8 mouse cellular contexts compared by ENCODE assay signal in the genomic region with DNA sequence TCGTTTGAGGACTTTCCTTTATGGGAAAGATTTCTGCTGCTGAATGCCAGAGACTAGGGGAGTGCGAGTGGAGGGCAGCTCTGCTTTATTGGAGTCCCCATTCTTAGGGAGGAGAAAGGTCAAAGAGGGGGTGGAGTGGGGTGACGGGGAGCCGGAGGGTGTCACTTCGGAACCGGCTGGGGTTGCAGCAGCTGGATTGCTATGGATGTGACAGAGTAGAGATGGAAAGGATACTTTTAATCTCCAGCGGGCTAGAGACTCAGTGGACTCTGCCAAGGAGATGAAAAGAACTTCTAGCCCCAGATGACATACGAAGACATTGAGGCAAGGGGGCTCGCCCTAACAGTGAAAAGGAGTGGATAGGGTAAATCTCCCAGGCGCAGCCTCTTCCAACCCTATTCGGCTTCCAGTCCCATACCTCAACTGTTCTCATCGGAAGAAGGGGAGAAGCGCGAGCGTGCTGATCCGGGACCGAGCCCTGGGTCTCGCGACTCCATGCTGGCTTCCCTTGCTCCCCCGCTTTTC. TPM values are rescaled to one million over a fixed set of nuclear protein-coding genes. Genes with fewer than 3 reads are reported as not detected.
DNase-seq lines count a peak whose midpoint lies in the region; ATAC-seq lines count a peak whose summit lies in the region.

No protein-coding gene starts in this region.

- peaks cover 28% of the 10 kb centered on the region for H3K27me3 ChIP-seq in forebrain, embryonic 11.5 days (ENCODE audit: control insufficient read depth, insufficient read depth, low read length)
- peaks cover 16% of the 10 kb centered on the region for H3K27me3 ChIP-seq in kidney, embryonic 16.5 days (ENCODE audit: insufficient read depth, low read length)
- peaks cover 29% of the 10 kb centered on the region for H3K27me3 ChIP-seq in neural tube, embryonic 11.5 days (ENCODE audit: control insufficient read depth, insufficient read depth, low read length)

- peak overlapping the region; percentile 94 for H3K4me2 ChIP-seq in forebrain, embryonic 11.5 days (ENCODE audit: low read depth, low read length, severe bottlenecking)
- peak overlapping the region; percentile 92 for H3K4me2 ChIP-seq in kidney, embryonic 16.5 days (replicated peaks; ENCODE audit: low read depth, low read length)
- H3K4me2 ChIP-seq in neural tube, embryonic 11.5 days (ENCODE audit: low read depth) = peak overlapping the region; percentile 84

- WGBS in forebrain, embryonic 11.5 days = under 1% methylated on average over 19 of the region's 20 CpGs
- WGBS in kidney, embryonic 16.5 days = 1% methylated on average over 20 of the region's 20 CpGs
- WGBS in neural tube, embryonic 11.5 days = under 1% methylated on average over 20 of the region's 20 CpGs

- H3K27ac ChIP-seq in forebrain, embryonic 11.5 days (ENCODE audit: low read depth, low read length) = no peak overlapping the region
- peak overlapping the region; percentile 65; the same call in 1 of the 2 replicates for H3K27ac ChIP-seq in kidney, embryonic 16.5 days (ENCODE audit: low read length)
- no peak overlapping the region for H3K27ac ChIP-seq in neural tube, embryonic 11.5 days (ENCODE audit: low read depth, low read length)

- H3K4me3 ChIP-seq in forebrain, embryonic 11.5 days (ENCODE audit: low read depth, low read length) = peak overlapping the region; percentile 44
- peak overlapping the region; percentile 69 for H3K4me3 ChIP-seq in kidney, embryonic 16.5 days (ENCODE audit: low read length)
- peak overlapping the region; percentile 50 for H3K4me3 ChIP-seq in neural tube, embryonic 11.5 days (ENCODE audit: low read depth, low read length)

- no peaks in the 10 kb centered on the region for H3K9me3 ChIP-seq in forebrain, embryonic 11.5 days (ENCODE audit: control insufficient read depth, low read length)
- no peaks in the 10 kb centered on the region for H3K9me3 ChIP-seq in kidney, embryonic 16.5 days (ENCODE audit: low read length)
- no peaks in the 10 kb centered on the region for H3K9me3 ChIP-seq in neural tube, embryonic 11.5 days (ENCODE audit: control insufficient read depth, low read length)

- no peaks in the 10 kb centered on the region for H3K36me3 ChIP-seq in forebrain, embryonic 11.5 days (ENCODE audit: control insufficient read depth, insufficient read depth, low read length)
- H3K36me3 ChIP-seq in kidney, embryonic 16.5 days (ENCODE audit: insufficient read depth, low read length) = no peaks in the 10 kb centered on the region
- no peaks in the 10 kb centered on the region for H3K36me3 ChIP-seq in neural tube, embryonic 11.5 days (ENCODE audit: control insufficient read depth, insufficient read depth, low read length)

- H3K9ac ChIP-seq in forebrain, embryonic 11.5 days (ENCODE audit: low read length) = peak overlapping the region; percentile 51; the same call in 1 of the 2 replicates
- peak overlapping the region; percentile 79 for H3K9ac ChIP-seq in kidney, embryonic 16.5 days (replicated peaks; ENCODE audit: low read length)
- H3K9ac ChIP-seq in neural tube, embryonic 11.5 days (ENCODE audit: low read length) = peak overlapping the region; percentile 26; the same call in 1 of the 2 replicates

- peaks cover 4% of the 10 kb centered on the region; the same call in 1 of the 2 replicates for H3K4me1 ChIP-seq in forebrain, embryonic 11.5 days (replicated peaks; ENCODE audit: control insufficient read depth, insufficient read depth, low read length)
- peaks cover 13% of the 10 kb centered on the region; the same call in 1 of the 2 replicates for H3K4me1 ChIP-seq in kidney, embryonic 16.5 days (ENCODE audit: insufficient read depth, low read length)
- no peaks in the 10 kb centered on the region for H3K4me1 ChIP-seq in neural tube, embryonic 11.5 days (ENCODE audit: control insufficient read depth, insufficient read depth, low read length)

- no peak for ATAC-seq in forebrain, embryonic 11.5 days (replicated peaks; ENCODE audit: low FRiP score)
- no peak for ATAC-seq in kidney, embryonic 16.5 days (ENCODE audit: low FRiP score, low TSS enrichment)
- no peak for ATAC-seq in neural tube, embryonic 11.5 days (ENCODE audit: insufficient read depth, low FRiP score, low TSS enrichment)

- peak; percentile 39 for DNase-seq in kidney, adult 9 months
- no peak for DNase-seq in kidney, adult 11 months
- no peak for DNase-seq in forebrain, embryonic 11.5 days (ENCODE audit: low spot score)
- DNase-seq in neural tube, embryonic 11.5 days (ENCODE audit: low spot score) = no peak
- no peak for DNase-seq in cerebellum, postnatal 14 days
- DNase-seq in B cell, adult 2 months = no peak
- DNase-seq in urinary bladder, postnatal 4 days (ENCODE audit: low spot score in 2 of 2) = no peak

RNA-seq across cellular contexts. Expression of a gene that starts 0.9 kb away (rescaled TPM):
- polyA plus RNA-seq in forebrain, embryonic 11.5 days (2014; fragmentation: Nextera tagmentation; extraction: Ambion mirVana) = 1.1 and 1.7 TPM in 2 replicates
- polyA plus RNA-seq in kidney, embryonic 16.5 days (2015; fragmentation: Nextera tagmentation; extraction: Ambion mirVana) = 22.9 and 26.8 TPM in 2 replicates
- 0.60 and 0.81 TPM in 2 replicates for polyA plus RNA-seq in neural tube, embryonic 11.5 days (2014; fragmentation: Nextera tagmentation; extraction: Ambion mirVana)

Comparison
In these comparisons a context has a peak if more than half of its experiments do, and no peak if none do; other contexts are left out.
1. H3K9ac ChIP-seq: peak in every context shown above with its lines; median percentile 79 in kidney, embryonic 16.5 days; 51 in forebrain, embryonic 11.5 days; 26 in neural tube, embryonic 11.5 days.